Mouse (Mus musculus) G1E-ER4 (cell line): ENCODE measurements around the gene Mgat4b. TPM values are rescaled to one million over a fixed set of nuclear protein-coding genes. Genes with fewer than 3 reads are reported as not detected.

Source experiments
- GATA1 ChIP-seq: IDR thresholded peaks from one replicate; pipeline ENCODE4 v1.8.0; 2012; ENCODE audit warnings: low read length, inconsistent platforms
- polyA plus RNA-seq: library from polyadenylated mRNA; stranded (reverse); fragments of >175 nt; gene quantifications from 2 replicates; pipeline ENCODE4 v1.2.3, GENCODE M21; 2012

Mgat4b gene
- polyA plus RNA-seq, 1 experiment: 151 TPM

DNA sequence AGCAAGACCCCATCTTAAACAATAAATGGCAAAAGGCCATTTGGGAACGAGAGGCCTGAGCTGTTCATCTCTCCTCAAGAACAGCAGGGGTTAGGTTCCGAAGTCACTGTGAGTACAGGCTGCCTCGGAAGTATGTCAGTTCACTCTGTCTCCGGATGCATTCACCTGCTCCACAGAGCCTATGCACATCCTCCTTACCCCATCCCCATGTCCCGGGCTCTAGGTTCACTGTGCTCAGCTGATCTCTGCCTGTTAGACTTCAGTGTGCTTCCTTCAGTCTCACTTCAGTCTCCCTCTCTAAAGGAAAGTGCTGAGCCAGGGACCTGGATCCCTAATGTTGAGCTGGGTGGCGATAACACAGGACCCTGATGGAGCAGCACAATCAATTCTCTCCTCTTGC lies 67.0 kb downstream of the Mgat4b start:
- TF ChIP-seq GATA1: no peak

DNA sequence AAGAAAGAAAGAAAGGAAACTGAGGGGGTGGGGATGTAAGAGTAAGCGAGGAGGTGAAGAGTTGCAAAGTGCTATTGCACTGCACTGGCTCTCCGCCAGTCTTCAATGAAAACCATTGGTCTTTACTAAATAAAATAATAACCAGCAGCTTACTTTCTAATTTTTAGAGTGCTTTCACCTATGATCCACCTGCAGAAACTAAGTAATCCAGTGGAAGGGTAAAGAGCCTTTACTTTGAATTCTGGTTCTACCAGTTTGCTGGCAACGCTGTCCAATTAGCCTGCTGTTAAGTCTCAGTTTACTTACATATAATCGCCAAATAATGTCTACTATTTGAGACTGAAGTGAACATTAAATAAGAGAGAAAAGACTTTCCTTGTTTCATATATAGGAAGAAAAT lies 68.3 kb downstream of the Mgat4b start:
- no peak for TF ChIP-seq GATA1

DNA sequence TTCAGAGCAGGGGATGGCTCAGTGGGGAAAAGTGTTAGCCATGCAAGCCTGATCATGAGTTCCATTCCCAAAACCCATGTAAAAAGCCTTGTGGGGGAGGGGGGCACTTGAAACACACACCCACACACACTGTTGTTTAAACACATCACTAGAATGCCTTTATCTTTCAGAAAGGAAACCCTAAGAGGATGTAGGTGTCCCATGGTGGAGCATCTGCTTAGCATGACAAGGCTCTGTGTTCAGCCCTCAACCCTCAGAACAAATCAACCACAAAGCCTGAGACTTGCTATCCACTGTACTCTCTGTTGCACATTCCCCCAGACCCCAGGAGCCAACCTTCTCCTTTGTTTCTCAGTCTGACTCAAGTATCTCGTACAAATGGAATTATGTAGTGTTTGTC lies 69.4 kb downstream of the Mgat4b start:
- TF ChIP-seq GATA1: no peak

Other genes with a start within 250 kb of the Mgat4b start
- gene Rnf130, start 185.5 kb upstream of the Mgat4b start, polyA plus RNA-seq: 18.0 and 24.3 TPM in 2 replicates
- 50.7 and 98.9 TPM in 2 replicates for gene Tbc1d9b, start 79.5 kb upstream of the Mgat4b start, polyA plus RNA-seq
- 8.3 and 14.5 TPM in 2 replicates for gene Mrnip, start 36.4 kb upstream of the Mgat4b start, polyA plus RNA-seq
- gene Sqstm1, start 63 bp upstream of the Mgat4b start, polyA plus RNA-seq: 93.1 and 96.2 TPM in 2 replicates
- 0.11 and 0.18 TPM in 2 replicates for gene Ltc4s, start 27.7 kb downstream of the Mgat4b start, polyA plus RNA-seq
- gene Maml1, start 81.4 kb downstream of the Mgat4b start, polyA plus RNA-seq: 11.7 and 12.4 TPM in 2 replicates
- gene Canx, start 114.8 kb downstream of the Mgat4b start, polyA plus RNA-seq: 35.7 and 47.7 TPM in 2 replicates
- gene Cby3, start 143.6 kb downstream of the Mgat4b start, polyA plus RNA-seq: not detected in 2 replicates
- 187 and 273 TPM in 2 replicates for gene Hnrnph1, start 166.1 kb downstream of the Mgat4b start, polyA plus RNA-seq
- 8.2 and 8.7 TPM in 2 replicates for gene Rufy1, start 220.2 kb downstream of the Mgat4b start, polyA plus RNA-seq